Mouse (Mus musculus): ENCODE results near the gene Cirbp.

Cirbp gene

DNA sequence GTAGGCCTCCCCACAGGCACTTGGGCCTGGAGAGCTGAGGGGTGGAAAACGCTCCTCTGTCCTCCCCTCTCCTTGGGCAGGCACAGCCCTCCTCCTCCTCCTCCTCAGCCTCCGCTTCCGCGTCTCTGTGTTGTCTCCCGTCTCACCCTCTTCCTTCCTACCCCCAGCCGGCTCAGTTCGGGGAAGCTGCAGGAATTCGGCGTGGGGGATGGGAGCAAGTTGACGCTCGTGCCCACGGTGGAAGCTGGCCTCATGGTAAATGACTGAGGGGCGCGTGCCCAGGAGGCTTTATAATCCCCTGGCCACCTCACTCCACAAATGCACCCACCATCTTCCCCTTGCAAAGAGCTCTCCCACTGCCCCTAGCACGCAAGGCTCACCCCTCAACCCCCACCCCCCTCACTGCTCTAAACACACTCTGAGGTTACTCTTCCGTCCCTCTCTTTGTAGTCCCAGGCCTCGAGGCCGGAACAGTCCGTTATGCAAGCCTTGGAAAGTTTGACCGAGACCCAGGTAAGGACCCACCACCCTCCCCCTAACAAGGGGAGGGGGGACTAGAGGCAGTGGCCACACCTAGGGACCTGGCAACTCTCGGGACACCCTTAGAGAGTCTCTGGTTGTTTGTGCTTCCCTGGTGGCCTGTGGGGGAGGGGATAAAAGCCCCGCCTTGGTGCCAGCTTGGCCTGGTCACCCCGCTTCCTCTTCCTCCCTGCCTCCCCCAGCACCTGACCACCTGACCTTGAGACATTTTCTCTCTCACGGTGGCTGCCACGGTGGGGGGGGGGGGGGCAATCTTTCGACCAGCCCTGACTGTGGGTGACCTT is 14.4 kb upstream of the Cirbp start:
- DNase-seq, result peak; percentile 70 to 79

DNA sequence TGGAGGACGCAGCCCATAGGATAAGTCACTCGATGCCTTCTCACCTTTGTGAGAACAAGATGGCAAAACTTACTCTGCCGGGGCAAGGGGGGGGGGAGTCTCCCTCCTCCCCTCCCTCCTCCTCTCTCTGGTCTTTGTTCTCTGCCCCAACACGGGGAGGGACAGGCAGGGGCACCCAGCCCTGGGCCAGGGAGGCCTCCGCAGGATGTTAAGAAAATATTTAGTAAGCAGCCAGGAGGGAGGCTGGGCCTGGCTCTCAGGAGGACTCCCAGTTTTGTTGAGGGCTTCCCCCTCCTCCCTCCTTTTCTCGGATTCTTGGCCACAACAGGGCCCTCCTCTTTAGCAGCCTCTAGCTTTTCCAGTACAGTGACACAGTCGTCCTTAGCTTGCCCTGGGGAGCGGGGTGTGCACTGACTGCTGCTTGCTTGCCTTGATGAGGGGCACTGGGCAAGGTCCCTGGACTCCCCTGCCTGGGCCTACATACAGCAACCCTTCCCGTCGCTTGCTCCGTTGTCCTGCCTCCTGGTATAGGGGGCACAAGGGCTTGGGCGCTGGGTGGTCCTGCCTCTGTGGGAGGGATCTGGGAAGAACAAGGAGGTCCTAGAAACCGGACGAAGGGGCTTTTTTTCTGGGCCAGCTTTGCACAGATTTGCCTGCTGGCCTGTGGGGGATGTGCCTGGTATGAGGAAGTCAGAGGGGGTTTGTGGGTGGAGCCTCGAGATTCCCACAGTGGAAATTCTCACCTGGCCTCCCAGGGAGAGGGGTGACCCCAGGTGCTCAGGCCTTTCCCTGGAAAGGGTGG is 13.5 kb upstream of the Cirbp start:
- peak in 1 of 2 experiments; percentile 47 for DNase-seq

GRCm38 (mm10) chr10:80152873-80153260 is 12.9 kb upstream of the Cirbp start:
- peak in 1 of 2 experiments; percentile 38 for DNase-seq

- DNase-seq, result no peak
Measured at GRCm38 (mm10) chr10:80153713-80154112, 12.1 kb upstream of the Cirbp start.

DNA sequence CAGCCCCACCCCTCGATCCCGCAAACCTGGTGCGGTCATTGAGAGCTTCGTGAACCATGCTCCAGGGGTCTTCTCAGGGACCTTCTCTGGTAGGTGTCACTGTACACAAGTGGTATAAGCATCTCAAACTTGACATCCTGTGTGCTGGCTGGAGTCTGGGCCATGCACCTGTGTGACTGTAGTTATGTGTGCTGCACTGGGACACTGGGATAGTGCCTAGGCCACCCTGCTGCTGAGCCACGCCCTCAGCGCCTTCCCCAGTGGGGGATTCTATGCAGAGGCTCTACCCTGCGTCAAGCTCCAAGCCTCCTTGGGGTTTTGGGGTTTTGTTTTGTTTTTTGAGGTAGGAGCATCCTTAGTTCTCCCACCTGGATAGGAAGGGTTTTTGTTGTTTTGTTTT is 11.4 kb upstream of the Cirbp start:
- peak in 1 of 2 experiments; percentile 10 for DNase-seq

GRCm38 (mm10) chr10:80155277-80155676 is 10.5 kb upstream of the Cirbp start:
- peak in 1 of 2 experiments; percentile 19 for DNase-seq

GRCm38 (mm10) chr10:80156002-80156751 is 9.6 kb upstream of the Cirbp start:
- DNase-seq, result peak in 1 of 2 experiments; percentile 29

- peak in 1 of 2 experiments; percentile 37 for DNase-seq
Measured at GRCm38 (mm10) chr10:80156752-80157053, 9.1 kb upstream of the Cirbp start.

DNA sequence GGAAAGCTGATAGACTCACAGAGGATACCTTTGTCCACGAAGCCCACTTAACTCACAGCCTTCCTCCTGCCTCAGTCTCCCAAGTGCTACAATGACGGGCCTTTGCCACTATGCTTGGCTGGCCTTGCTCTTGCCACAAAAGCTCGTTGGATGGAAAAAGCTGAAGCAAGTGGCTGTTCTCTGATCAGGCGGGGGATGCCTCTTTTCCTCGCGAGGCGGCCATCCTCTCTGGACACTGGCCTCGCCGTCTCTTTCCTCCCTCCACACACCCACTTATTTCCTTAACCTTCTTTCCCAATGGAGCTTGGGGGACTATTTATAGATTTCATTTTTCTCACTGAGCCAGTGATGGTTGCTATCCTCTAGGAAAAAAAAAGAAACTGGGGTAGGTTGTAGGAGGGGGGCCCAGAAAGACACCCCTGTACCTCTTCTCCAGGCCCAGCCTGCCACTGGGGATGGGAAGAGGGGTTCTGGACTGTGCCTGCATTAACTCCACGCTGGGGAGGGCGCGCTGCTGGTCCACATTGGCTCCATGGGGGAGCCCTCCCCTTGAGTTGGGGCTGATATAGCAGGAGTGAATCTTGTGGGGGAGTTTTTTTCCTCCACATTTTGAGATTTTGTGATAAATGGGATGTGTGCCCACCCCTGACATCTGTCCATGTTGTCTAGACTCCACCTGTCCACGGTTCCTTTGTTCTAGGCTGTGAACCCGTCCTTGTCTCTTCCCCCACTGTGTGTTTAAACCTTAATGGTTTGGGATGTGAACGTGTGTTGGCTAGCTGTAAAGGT is 8.4 kb upstream of the Cirbp start:
- no peak for DNase-seq

DNA sequence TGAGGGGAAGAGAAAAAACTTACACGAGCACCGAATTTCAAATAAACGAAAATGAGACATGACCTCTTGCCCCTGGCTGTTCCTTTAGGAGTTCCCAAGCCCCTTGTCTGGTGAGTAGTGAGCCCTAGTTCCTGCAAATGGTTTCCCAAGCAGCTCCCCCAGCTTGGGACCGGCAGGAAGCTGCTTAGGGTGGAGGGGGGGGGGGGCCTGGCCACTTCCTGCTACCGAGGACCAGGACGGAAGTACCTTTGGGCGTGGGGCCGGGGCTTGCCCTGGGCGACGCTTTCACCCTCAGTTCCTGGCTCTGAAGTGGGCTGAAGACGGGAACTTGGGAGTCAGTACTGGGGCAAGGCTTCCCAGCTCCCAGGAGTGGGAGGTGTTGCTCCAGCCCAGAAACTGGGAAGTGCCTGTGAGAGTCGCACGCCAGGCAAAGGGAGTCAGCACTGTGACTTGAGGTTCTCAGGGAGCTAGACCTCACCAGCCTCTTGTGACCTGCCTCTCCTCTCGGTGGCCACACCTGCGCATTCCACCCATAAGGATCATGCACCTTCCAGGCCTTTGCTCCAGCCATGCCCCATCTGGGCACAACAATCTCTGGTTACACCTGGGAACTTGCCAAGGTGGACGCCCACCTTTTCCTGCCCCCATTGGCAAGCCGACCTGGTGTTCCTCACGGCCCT is 7.3 kb upstream of the Cirbp start:
- peak in 1 of 2 experiments; percentile 44 for DNase-seq

- peak; percentile 65 to 77 for DNase-seq
Measured at GRCm38 (mm10) chr10:80159021-80159560, 6.7 kb upstream of the Cirbp start.

DNA sequence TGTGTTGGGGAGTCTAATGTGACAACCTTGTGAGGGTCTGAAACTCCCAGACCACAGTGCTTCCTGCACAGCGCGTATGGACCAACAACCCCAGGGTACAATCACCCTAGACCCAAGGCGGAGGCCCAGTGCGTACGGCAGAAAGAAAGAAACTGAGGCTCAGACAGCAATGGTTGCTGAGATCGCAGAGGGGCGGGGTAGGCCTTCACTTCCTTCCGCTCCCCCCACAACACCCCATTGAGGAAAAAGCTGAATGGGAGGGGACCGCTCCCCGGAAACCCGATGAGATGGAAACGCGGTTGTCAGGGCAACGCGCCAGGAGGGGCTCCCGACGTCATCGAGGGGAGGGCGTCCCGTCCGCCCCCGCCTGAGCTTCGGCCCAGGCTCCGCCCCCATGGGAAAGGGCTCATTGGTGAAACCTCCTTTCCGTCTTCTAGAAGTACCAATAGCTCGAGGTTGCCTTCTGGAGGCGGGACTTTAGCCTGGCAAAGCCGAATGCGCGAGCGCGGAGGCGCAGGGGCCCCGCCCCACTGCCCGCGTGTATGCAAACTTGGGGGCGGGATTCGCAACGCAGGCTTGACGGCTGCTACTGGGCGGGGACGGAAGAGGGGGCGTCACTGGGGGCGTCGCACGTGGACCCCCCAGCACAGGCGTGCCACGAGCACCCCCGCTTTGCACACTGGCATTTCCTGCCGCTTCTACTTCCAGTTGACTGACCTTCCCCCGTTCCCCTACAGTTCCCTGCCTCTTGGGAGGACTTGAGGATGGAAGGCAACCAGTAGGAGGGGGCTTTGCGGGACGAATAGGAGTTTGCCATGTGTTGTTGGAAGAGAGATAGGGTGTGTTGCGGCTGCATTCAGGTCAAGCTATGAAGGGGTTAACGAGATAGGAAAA is 6.0 kb upstream of the Cirbp start:
- DNase-seq, result peak; percentile 99

DNA sequence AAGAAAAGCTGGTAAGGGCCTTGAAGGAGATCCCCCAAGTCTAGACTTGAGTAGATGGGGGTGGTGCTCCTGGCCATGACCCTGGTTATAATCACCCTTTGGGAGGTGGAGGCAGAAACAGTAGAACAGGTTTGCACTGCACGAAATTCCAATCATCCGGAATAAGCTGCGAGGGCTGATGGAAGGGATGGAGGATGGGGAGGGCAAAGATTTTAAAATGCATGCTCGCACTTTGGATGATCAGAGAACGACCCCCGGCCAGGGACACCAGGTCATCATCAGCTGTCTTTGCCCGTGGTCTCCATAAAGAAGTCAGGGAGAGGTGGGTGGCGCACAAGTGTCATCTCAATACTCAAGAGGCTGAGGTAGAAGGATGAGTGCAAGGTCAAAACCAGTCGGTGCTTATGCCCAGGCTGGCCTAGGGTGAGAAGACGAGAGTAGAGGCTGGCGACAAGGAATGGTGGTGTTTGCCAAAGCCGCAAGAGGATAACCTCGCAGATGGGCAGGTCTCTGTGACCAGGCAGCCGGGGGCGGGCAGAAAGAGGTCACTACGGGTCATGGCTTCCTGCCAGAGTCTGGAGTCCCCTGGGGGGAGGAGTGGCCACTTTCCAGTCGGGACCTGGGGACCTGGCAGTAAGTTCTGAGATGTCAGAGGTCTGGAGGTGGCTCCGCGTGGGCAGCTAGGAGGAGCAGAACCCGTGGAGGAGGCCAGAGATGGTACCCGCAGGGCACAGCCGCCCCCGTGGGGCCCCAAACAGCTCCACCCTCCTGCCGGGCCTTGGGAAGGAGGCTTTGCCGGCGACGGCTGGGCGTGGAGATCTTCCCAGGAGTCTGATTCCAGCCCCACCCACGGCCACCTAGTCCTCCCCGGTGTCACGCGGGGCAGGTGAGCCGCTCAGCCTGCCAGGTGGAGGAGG is 5.1 kb upstream of the Cirbp start:
- peak; percentile 80 to 89 for DNase-seq

GRCm38 (mm10) chr10:80161522-80162242 is 4.1 kb upstream of the Cirbp start:
- DNase-seq, result peak in 1 of 2 experiments; percentile 24

DNA sequence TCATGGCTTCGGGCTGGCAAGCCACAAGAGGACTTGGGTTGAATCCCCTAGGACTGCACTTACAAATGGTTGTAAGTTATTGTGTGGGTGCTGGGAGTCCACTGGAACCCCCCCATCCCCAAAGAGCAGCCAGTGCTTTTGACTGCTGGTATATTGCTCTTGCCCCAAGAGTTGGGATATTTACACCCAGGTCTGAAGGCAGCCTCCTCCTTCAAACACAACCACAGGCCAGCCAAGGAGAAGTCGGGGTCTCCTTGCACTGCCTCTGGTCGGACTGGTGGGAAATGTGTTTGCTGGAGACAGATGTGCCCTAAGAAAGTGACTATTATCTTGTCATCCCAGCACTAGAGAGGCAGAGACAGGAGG is 3.6 kb upstream of the Cirbp start:
- DNase-seq, result no peak

GRCm38 (mm10) chr10:80162716-80163299 is 3.0 kb upstream of the Cirbp start:
- no peak for DNase-seq

DNA sequence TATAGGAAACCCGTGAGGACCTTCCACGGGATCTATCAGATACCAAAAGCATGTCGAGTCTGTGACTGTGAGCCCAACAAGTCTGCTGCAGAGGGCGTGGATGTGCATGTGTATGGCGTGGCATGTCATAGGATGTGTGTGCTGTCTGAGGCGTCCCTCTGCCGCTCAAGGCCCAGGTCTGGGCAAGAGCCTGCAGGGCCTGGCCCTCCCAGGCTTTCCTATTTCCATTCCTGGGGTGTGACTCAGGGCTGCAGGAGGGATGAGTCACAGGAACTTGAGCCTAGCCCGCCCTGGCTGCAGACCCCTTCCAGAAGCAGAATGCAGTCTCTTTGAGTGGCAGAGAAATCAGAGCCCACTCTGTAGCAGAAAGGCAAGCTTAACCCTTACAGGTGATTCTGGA is 2.1 kb upstream of the Cirbp start:
- DNase-seq, result no peak

Measured in cerebellum, postnatal 14 days (tissue).